Mouse (Mus musculus): ENCODE data around the gene Vps33b. TPM values are rescaled to one million over a fixed set of nuclear protein-coding genes. Genes with fewer than 3 reads are reported as not detected.

Gene Vps33b
- polyA plus RNA-seq, 1 experiment = 11.0 TPM

GRCm38 (mm10) chr7:80232489-80233029 lies 36.9 kb upstream of the Vps33b start, which contains the start of the genes Cib1 and Gdpgp1:
TSS of gene Cib1 (minus strand) at chr7:80232813.
TSS of gene Gdpgp1 (plus strand) at chr7:80232865.
- H3K36me3 ChIP-seq (ENCODE audit: control insufficient read depth, insufficient read depth, low read length) = peaks cover 5% of the 10 kb centered on the region
- no peaks in the 10 kb centered on the region for H3K27me3 ChIP-seq (ENCODE audit: control insufficient read depth, insufficient read depth, low read length)
- H3K4me3 ChIP-seq (ENCODE audit: extremely low read depth, insufficient read depth, insufficient read length) = peak within 1 kb of the TSS; percentile 79
- peak; percentile 94 to 98 for DNase-seq (ENCODE audit: low read depth in 1 of 2, low spot score in 2 of 2)
- 2% methylated on average over 55 of the region's 56 CpGs for WGBS
- H3K4me1 ChIP-seq (ENCODE audit: control insufficient read depth, insufficient read depth, insufficient read length) = peaks cover 11% of the 10 kb centered on the region
- peak within 1 kb of the TSS; percentile 80 for H3K27ac ChIP-seq (ENCODE audit: insufficient read depth, low read length)
- TF ChIP-seq POLR2A (IDR thresholded peaks at IDR 0.05; ENCODE audit: low read depth, low read length) = peak; percentile 74
- TF ChIP-seq CTCF (IDR thresholded peaks at IDR 0.05; ENCODE audit: extremely low read depth, insufficient read depth, insufficient read length, insufficient replicate concordance) = no peak

GRCm38 (mm10) chr7:80233799-80234198 lies 35.6 kb upstream of the Vps33b start:
- WGBS = 63% methylated on average over 9 of the region's 9 CpGs
- Histone ChIP-seq H3K4me1 (ENCODE audit: control insufficient read depth, insufficient read depth, insufficient read length) (peaks cover 11% of the 10 kb centered on the region), H3K36me3 (ENCODE audit: control insufficient read depth, insufficient read depth, low read length) (peaks cover 10% of the 10 kb centered on the region), H3K27ac (ENCODE audit: insufficient read depth, low read length) (no peak overlapping the region), H3K27me3 (ENCODE audit: control insufficient read depth, insufficient read depth, low read length) (no peaks in the 10 kb centered on the region), H3K4me3 (ENCODE audit: extremely low read depth, insufficient read depth, insufficient read length) (no peak overlapping the region)
- TF ChIP-seq CTCF (IDR thresholded peaks at IDR 0.05; ENCODE audit: extremely low read depth, insufficient read depth, insufficient read length, insufficient replicate concordance) = no peak
- TF ChIP-seq POLR2A (IDR thresholded peaks at IDR 0.05; ENCODE audit: low read depth, low read length) = no peak
- DNase-seq (ENCODE audit: low read depth in 1 of 2, low spot score in 2 of 2) = no peak

GRCm38 (mm10) chr7:80238542-80238941 lies 30.9 kb upstream of the Vps33b start:
- Histone ChIP-seq H3K36me3 (ENCODE audit: control insufficient read depth, insufficient read depth, low read length) (peaks cover 19% of the 10 kb centered on the region), H3K4me1 (ENCODE audit: control insufficient read depth, insufficient read depth, insufficient read length) (no peaks in the 10 kb centered on the region), H3K27ac (ENCODE audit: insufficient read depth, low read length) (no peak overlapping the region), H3K4me3 (ENCODE audit: extremely low read depth, insufficient read depth, insufficient read length) (no peak overlapping the region), H3K27me3 (ENCODE audit: control insufficient read depth, insufficient read depth, low read length) (no peaks in the 10 kb centered on the region)
- no peak for DNase-seq (ENCODE audit: low read depth in 1 of 2, low spot score in 2 of 2)
- 93% methylated on average over 10 of the region's 10 CpGs for WGBS
- TF ChIP-seq POLR2A (IDR thresholded peaks at IDR 0.05; ENCODE audit: low read depth, low read length) = no peak
- TF ChIP-seq CTCF (IDR thresholded peaks at IDR 0.05; ENCODE audit: extremely low read depth, insufficient read depth, insufficient read length, insufficient replicate concordance) = no peak

GRCm38 (mm10) chr7:80241661-80242060 lies 27.8 kb upstream of the Vps33b start:
- Histone ChIP-seq H3K4me3 (ENCODE audit: extremely low read depth, insufficient read depth, insufficient read length) (no peak overlapping the region), H3K27me3 (ENCODE audit: control insufficient read depth, insufficient read depth, low read length) (no peaks in the 10 kb centered on the region), H3K27ac (ENCODE audit: insufficient read depth, low read length) (no peak overlapping the region), H3K4me1 (ENCODE audit: control insufficient read depth, insufficient read depth, insufficient read length) (no peaks in the 10 kb centered on the region), H3K36me3 (ENCODE audit: control insufficient read depth, insufficient read depth, low read length) (peaks cover 19% of the 10 kb centered on the region)
- WGBS = 88% methylated on average over 4 of the region's 4 CpGs
- no peak for TF ChIP-seq CTCF (IDR thresholded peaks at IDR 0.05; ENCODE audit: extremely low read depth, insufficient read depth, insufficient read length, insufficient replicate concordance)
- no peak for TF ChIP-seq POLR2A (IDR thresholded peaks at IDR 0.05; ENCODE audit: low read depth, low read length)
- no peak for DNase-seq (ENCODE audit: low read depth in 1 of 2, low spot score in 2 of 2)

GRCm38 (mm10) chr7:80244851-80245250 lies 24.6 kb upstream of the Vps33b start:
- peaks cover 2% of the 10 kb centered on the region; the same call in 1 of the 2 replicates for H3K36me3 ChIP-seq (ENCODE audit: control insufficient read depth, insufficient read depth, low read length)
- H3K27me3 ChIP-seq (ENCODE audit: control insufficient read depth, insufficient read depth, low read length) = no peaks in the 10 kb centered on the region
- no peak for TF ChIP-seq POLR2A (IDR thresholded peaks at IDR 0.05; ENCODE audit: low read depth, low read length)
- no peak for DNase-seq (ENCODE audit: low read depth in 1 of 2, low spot score in 2 of 2)
- H3K27ac ChIP-seq (ENCODE audit: insufficient read depth, low read length) = no peak overlapping the region
- H3K4me3 ChIP-seq (ENCODE audit: extremely low read depth, insufficient read depth, insufficient read length) = no peak overlapping the region
- WGBS = 100% methylated on average over 4 of the region's 4 CpGs
- H3K4me1 ChIP-seq (ENCODE audit: control insufficient read depth, insufficient read depth, insufficient read length) = no peaks in the 10 kb centered on the region

GRCm38 (mm10) chr7:80246148-80246721 lies 23.2 kb upstream of the Vps33b start, which contains the start of gene Ttll13:
TSS of gene Ttll13 (plus strand) at chr7:80246376.
- DNase-seq (ENCODE audit: low read depth in 1 of 2, low spot score in 2 of 2) = peak; percentile 92 to 97
- TF ChIP-seq POLR2A (IDR thresholded peaks at IDR 0.05; ENCODE audit: low read depth, low read length) (no peak), CTCF (IDR thresholded peaks at IDR 0.05; ENCODE audit: extremely low read depth, insufficient read depth, insufficient read length, insufficient replicate concordance) (0 out of 2 replicates have a peak, but pooled peaks have one; percentile 15)
- H3K4me1 ChIP-seq (ENCODE audit: control insufficient read depth, insufficient read depth, insufficient read length) = no peaks in the 10 kb centered on the region
- under 1% methylated on average over 48 of the region's 48 CpGs for WGBS
- H3K4me3 ChIP-seq (ENCODE audit: extremely low read depth, insufficient read depth, insufficient read length) = peak within 1 kb of the TSS; percentile 63
- H3K36me3 ChIP-seq (ENCODE audit: control insufficient read depth, insufficient read depth, low read length) = no peaks in the 10 kb centered on the region
- peak within 1 kb of the TSS; percentile 49 for H3K27ac ChIP-seq (ENCODE audit: insufficient read depth, low read length)
- H3K27me3 ChIP-seq (ENCODE audit: control insufficient read depth, insufficient read depth, low read length) = no peaks in the 10 kb centered on the region

GRCm38 (mm10) chr7:80246859-80247258 lies 22.6 kb upstream of the Vps33b start:
- Histone ChIP-seq H3K36me3 (ENCODE audit: control insufficient read depth, insufficient read depth, low read length) (no peaks in the 10 kb centered on the region), H3K4me3 (ENCODE audit: extremely low read depth, insufficient read depth, insufficient read length) (no peak overlapping the region), H3K4me1 (ENCODE audit: control insufficient read depth, insufficient read depth, insufficient read length) (no peaks in the 10 kb centered on the region), H3K27me3 (ENCODE audit: control insufficient read depth, insufficient read depth, low read length) (no peaks in the 10 kb centered on the region), H3K27ac (ENCODE audit: insufficient read depth, low read length) (no peak overlapping the region)
- TF ChIP-seq CTCF (IDR thresholded peaks at IDR 0.05; ENCODE audit: extremely low read depth, insufficient read depth, insufficient read length, insufficient replicate concordance) = no peak
- no peak for TF ChIP-seq POLR2A (IDR thresholded peaks at IDR 0.05; ENCODE audit: low read depth, low read length)
- WGBS = 17% methylated on average over 7 of the region's 7 CpGs
- DNase-seq (ENCODE audit: low read depth in 1 of 2, low spot score in 2 of 2) = no peak

Measured in spleen, adult 2 months (tissue).